Mouse (Mus musculus) midbrain, embryonic 10.5 days (tissue): ENCODE measurements around the gene Sart3. TPM values are rescaled to one million over a fixed set of nuclear protein-coding genes. Genes with fewer than 3 reads are reported as not detected.

Source experiments
- DNase-seq: peaks from one replicate; pipeline ENCODE4 v3.0.0-alpha.2; 2017; ENCODE audit warnings: low spot score
- H3K27ac ChIP-seq: fragments of 300-500 bp; sonication (generic); replicated peaks from 2 replicates; pipeline ENCODE4 v1.5.1; 2016; ENCODE audit warnings: mild to moderate bottlenecking
- H3K27me3 ChIP-seq: fragments of 300-500 bp; sonication (generic); 2 replicates; pipeline ENCODE4 v1.6.1; 2016; ENCODE audit warnings: low read depth, mild to moderate bottlenecking; ENCODE audit not compliant: poor library complexity, severe bottlenecking
- H3K36me3 ChIP-seq: fragments of 300-500 bp; sonication (generic); 2 replicates; pipeline ENCODE4 v1.6.1; 2016; ENCODE audit warnings: mild to moderate bottlenecking, moderate library complexity
- H3K4me1 ChIP-seq: fragments of 300-500 bp; sonication (generic); 2 replicates; pipeline ENCODE4 v1.6.1; 2016
- H3K4me3 ChIP-seq: fragments of 300-500 bp; sonication (generic); 2 replicates; pipeline ENCODE4 v1.5.1; 2016; ENCODE audit warnings: mild to moderate bottlenecking, moderate library complexity
- H3K9me3 ChIP-seq: fragments of 300-500 bp; sonication (generic); replicated peaks from 2 replicates; pipeline ENCODE4 v1.6.1; 2016; ENCODE audit warnings: mild to moderate bottlenecking
- WGBS: fragments of 180-500 bp; shearing (Covaris S2); methylation state at CpG from one replicate; pipeline ENCODE4 v1.1.7; 2016; 5-methylcytosine and 5-hydroxymethylcytosine counted together
- polyA plus RNA-seq: library from polyadenylated mRNA; unstranded; fragments of >200 nt; fragmentation: Nextera tagmentation; extraction: Ambion mirVana; gene quantifications from 2 replicates; pipeline ENCODE4 v1.2.1, GENCODE M21; 2016

Sart3 gene
- polyA plus RNA-seq, 1 experiment from 2014 or later: 77.1 TPM

DNA sequence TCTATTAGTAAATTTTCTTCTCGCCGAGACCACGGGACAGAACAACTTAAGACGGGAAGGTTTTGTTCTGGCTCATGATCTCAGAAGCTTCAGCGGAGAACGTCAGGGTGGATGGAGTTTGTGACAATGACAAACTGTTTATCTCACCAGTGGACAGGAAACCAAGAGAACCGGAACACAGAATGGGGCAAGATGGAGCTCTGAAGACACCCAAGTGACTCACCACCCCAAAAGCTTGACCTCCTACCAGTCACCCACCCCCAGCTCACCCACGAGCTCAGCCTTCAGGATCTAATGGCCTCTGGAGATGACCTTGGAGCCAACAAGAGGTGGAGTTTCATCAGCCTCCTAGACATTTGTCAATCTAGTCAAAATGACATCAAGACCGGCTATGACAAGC is 33.0 kb upstream of the Sart3 start:
- Histone ChIP-seq H3K27me3 (no peaks in the 10 kb centered on the region), H3K36me3 (no peaks in the 10 kb centered on the region), H3K4me3 (no peak overlapping the region), H3K9me3 (peaks cover 5% of the 10 kb centered on the region; the same call in 1 of the 2 replicates), H3K27ac (no peak overlapping the region), H3K4me1 (peaks cover 23% of the 10 kb centered on the region)
- no peak for DNase-seq
- WGBS: 90% methylated on average over 9 of the region's 9 CpGs

DNA sequence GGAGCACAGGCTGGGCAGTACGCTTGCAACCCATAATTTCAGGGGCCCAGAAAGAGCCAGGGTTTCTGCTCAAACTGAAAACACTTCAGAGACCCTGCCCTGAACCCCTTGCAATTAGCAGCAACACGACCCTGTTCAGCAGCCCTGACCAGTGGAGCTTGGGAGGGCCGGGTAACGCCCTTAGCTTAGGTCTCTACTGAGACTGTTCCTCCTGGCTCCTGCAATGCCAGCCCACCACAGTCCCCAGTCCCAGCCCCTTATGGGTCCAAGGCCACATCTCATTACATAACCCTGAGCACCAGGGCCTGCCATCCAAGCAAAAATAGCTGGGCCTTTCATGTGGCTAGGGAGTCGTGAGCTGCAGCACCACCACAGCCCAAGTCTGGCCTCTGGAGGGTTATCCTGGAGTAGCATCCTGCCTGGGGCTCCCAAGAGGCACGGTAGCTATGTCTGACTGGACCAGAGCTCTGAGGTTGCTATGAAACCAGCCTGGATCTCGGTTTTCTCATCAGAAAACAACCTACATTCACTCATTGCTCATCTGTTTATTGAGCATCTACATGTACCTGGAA is 32.2 kb upstream of the Sart3 start:
- no peak for DNase-seq
- Histone ChIP-seq H3K36me3 (no peaks in the 10 kb centered on the region), H3K27me3 (peaks cover 7% of the 10 kb centered on the region), H3K4me3 (no peak overlapping the region), H3K27ac (no peak overlapping the region), H3K4me1 (peaks cover 31% of the 10 kb centered on the region), H3K9me3 (no peaks in the 10 kb centered on the region; the same call in 1 of the 2 replicates)
- WGBS: 69% methylated on average over 7 of the region's 7 CpGs

DNA sequence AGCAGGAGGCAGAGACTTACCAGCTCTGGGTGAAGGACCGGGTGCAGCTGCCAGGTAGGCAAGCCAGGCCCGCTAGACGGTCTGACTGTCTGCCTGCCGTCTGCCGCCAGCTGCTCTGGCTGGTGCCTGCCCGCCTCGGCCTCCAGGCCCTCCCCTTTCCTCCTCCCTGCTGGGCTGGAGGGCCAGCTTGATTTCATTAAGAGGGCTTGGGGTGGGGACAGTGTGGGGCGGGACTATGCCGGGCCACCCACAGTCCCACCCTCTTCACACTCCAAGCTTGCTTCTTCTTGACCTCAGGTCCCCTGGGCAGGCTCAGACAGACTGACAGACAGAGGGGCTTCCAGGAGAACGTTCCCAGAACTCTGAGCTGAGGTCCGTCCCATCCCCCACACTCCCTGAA is 28.0 kb upstream of the Sart3 start, which contains the start of gene Tmem119:
TSS of gene Tmem119 (minus strand) at position 237 of the 400 bp plus-strand sequence.
- DNase-seq: peak; percentile 72
- 1% methylated on average over 11 of the region's 11 CpGs for WGBS
- Histone ChIP-seq H3K4me1 (peaks cover 41% of the 10 kb centered on the region), H3K27me3 (peaks cover 46% of the 10 kb centered on the region), H3K9me3 (no peaks in the 10 kb centered on the region), H3K4me3 (peak within 1 kb of the TSS; percentile 34), H3K27ac (peak within 1 kb of the TSS; percentile 55; the same call in 1 of the 2 replicates), H3K36me3 (no peaks in the 10 kb centered on the region)

DNA sequence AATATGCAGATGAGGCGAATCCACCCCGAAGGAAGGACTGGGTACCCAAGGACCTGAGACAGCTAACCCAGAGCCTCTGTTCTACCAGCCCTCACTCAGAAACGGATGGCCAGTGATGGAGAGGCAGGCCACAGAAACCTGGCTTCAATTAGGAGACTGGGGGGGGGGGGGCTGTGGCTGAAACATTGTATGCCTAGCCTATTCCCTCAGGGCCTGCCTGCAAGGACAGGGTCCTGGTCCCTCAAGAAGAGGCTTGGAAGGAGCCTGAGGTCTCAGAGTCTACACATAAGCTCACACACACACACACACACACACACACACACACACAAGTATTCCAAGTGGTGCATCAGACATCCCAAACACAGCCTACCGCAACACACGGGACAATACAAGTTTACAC is 27.4 kb upstream of the Sart3 start:
- 45% methylated on average over 5 of the region's 5 CpGs for WGBS
- H3K27me3 ChIP-seq: peaks cover 52% of the 10 kb centered on the region
- H3K27ac ChIP-seq: peak overlapping the region; percentile 55; the same call in 1 of the 2 replicates
- H3K4me1 ChIP-seq: peaks cover 41% of the 10 kb centered on the region
- H3K9me3 ChIP-seq: no peaks in the 10 kb centered on the region
- H3K4me3 ChIP-seq: peak overlapping the region; percentile 34
- no peaks in the 10 kb centered on the region for H3K36me3 ChIP-seq
- DNase-seq: no peak

DNA sequence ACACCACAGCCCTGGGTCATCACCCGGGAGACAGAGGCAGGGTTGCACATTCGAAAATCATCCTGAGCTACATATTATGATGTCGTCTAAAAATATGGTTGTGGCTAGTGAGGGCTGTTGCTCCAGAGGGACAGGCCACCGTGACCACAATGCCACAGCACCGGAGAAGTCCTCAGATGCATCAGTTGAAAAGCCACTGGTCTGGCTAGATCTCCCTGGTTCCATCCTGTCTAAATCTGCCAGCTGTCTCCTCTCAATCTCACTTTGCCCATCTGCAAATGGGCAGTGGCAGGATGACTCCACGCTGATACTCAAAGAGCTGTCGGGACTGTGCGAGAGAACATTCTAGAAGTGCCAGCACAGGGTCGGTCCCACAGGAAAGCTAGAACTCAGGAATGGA is 26.2 kb upstream of the Sart3 start:
- Histone ChIP-seq H3K4me1 (peaks cover 41% of the 10 kb centered on the region), H3K27me3 (peaks cover 53% of the 10 kb centered on the region)
- WGBS: 85% methylated on average over 9 of the region's 9 CpGs

DNA sequence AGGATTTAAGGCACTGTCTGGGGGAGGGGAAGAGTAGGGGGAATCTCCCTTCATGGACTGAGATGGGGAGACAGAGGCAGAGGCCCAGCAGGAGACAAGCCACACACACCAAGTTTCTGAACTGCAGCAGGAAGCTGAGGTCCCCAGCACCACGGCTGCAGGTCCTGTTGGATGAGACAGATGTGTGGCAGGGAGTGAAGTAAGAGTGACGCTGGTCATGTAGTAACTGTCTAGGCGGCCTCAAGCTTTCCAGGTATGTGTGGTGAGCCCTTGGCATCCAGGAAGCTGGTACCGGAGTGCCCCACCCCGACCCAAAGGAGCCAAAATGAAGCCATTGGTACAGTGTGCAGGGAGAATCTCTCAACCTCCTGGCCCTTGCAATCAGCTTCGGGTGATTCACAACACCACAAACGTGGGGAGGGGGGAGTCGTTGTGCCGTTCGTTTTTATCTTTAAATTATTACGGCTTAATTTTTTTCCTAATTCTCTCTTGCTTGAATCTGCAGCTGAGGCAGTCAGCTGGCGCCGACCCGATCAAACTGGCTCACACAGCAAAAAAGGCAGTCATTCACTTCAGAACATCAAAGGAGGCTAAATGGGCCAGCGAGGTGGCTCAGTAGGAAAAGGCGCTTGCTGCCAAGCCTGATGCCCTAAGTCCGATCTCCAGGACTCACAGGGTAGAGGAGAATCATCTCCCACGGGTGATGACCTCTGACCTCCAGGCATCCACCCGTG is 25.0 kb upstream of the Sart3 start:
- peaks cover 41% of the 10 kb centered on the region for H3K4me1 ChIP-seq
- H3K4me3 ChIP-seq: peak overlapping the region; percentile 25; the same call in 1 of the 2 replicates
- peaks cover 53% of the 10 kb centered on the region for H3K27me3 ChIP-seq
- H3K9me3 ChIP-seq: no peaks in the 10 kb centered on the region
- 15% methylated on average over 19 of the region's 19 CpGs for whole genome bisulfite sequencing
- no peak for DNase-seq
- no peaks in the 10 kb centered on the region for H3K36me3 ChIP-seq
- peak overlapping the region; percentile 50 for H3K27ac ChIP-seq

More for the DNA sequence above, 26.2 kb upstream of the Sart3 start:
- no peak overlapping the region for H3K27ac ChIP-seq
- DNase-seq: no peak
- H3K9me3 ChIP-seq: no peaks in the 10 kb centered on the region
- H3K4me3 ChIP-seq: no peak overlapping the region
- H3K36me3 ChIP-seq: no peaks in the 10 kb centered on the region

DNA sequence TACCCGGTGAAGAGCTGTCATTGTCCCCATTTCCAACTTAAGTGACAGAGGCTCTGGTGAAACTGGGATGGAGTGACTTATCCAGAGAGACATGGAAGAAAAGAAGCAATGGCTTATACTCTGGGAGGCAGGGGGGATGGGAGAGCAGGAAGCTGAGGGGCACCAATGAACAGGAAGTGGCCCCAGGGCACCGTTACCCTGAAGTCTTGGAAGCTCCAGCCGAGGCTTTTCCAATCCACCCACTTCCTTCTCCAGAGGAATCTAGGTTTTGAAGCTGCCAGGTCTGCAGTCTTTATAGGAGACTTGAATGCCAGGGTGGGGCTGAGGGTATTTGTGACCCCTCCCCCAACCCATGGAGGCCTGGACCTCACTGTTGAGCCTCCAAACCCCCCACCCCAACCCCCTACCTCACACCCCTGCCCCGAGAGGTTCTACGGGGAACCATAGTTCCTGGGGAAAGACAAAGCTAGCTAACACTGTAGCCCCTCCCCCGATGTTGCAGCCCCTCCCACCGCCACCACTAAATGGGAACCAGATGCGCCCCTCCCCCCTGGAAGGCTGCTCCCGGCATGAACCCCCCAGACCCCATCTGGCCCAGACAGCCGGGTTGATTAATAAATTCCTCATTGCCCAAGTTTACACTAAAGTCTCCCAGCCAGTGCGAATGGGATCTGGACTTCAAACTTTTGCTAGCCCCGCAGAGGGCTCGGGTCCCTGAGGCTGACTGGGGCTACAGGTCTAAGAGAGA is 24.3 kb upstream of the Sart3 start:
- H3K27me3 ChIP-seq: peaks cover 53% of the 10 kb centered on the region
- no peaks in the 10 kb centered on the region for H3K36me3 ChIP-seq
- no peaks in the 10 kb centered on the region for H3K9me3 ChIP-seq
- peak overlapping the region; percentile 50 for H3K27ac ChIP-seq
- DNase-seq: peak; percentile 57
- H3K4me1 ChIP-seq: peaks cover 41% of the 10 kb centered on the region
- WGBS: 11% methylated on average over 13 of the region's 13 CpGs
- peak overlapping the region; percentile 25 for H3K4me3 ChIP-seq

DNA sequence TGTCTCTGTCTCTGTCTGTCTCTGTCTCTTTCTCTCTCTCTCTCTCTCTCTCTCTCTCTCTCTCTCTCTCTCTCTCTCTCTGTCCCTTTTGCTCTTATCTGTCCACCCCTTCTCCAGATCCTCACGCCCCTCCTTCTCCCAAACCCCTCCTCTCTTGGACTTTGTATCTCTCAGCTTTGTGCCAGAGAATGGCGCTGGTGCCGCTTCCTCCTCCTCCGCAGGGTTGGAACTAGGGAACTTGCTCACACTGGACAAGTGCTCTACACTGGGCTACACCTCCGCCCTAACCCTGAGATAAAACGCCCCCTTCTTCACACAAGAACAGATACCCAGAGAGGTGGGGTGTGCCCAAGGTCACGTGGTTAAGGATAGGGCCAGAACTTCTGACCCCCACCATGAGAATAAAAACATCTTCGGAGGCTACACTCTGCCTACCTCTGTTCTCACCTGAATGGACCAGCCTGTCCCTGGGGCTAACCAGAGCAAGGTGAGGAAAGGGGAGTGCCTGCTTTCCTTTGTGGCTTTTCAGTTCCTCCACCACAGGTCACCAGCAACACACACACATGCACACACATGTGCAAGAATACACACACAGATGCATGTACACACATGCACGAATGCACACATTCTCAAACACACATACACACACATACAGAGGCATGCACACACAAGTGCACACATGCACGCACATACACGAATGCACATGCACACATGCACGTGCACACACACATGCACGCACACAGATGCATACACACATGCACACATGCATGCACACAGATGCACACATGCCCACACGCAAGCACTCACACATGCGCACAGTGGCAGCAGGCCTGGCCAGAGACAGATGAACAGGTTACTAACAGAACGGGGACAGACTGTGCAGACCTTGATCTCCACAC is 19.1 kb upstream of the Sart3 start:
- DNase-seq: no peak
- no peak overlapping the region for H3K4me3 ChIP-seq
- no peaks in the 10 kb centered on the region for H3K36me3 ChIP-seq
- WGBS: 88% methylated on average over 16 of the region's 16 CpGs
- peaks cover 26% of the 10 kb centered on the region for H3K4me1 ChIP-seq
- H3K27ac ChIP-seq: no peak overlapping the region
- H3K9me3 ChIP-seq: no peaks in the 10 kb centered on the region
- H3K27me3 ChIP-seq: peaks cover 15% of the 10 kb centered on the region; the same call in 1 of the 2 replicates

DNA sequence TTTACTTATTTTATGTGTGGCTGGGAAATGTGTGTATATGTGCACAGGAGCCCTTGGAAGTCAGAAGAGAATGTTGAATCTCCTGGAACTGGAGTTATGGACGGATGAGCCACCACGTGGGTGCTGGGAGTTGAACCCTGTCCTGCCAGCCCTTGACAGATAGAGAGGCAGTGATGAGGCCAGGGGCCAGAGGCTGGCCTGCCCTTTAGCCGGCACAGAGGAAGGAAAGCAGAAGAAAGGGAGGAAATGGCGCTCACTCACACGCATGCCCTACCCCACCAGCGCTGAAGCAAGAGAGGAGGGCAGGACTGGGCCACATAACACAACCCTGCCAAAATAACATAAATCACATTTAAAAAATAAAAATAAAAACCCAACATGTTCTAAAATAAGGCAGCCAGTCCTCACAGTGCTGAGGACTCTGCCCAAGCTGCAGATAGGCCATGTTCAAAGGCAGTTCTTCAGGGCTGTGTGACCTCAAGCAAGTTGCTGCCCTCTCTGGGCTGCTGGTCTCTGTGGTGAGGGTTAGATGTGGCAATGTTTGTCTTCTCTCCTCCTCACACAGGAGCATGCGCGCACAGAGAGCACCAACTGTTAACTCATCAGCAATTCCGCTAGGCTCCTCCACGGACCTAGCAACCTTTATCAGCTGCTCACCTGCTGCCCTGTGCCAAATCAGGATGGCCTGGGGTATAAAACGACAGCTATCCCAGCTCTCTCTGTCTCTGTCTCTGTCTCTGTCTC is 18.3 kb upstream of the Sart3 start:
- 75% methylated on average over 11 of the region's 11 CpGs for WGBS
- DNase-seq: no peak
- Histone ChIP-seq H3K36me3 (no peaks in the 10 kb centered on the region), H3K9me3 (no peaks in the 10 kb centered on the region), H3K27me3 (peaks cover 8% of the 10 kb centered on the region; the same call in 1 of the 2 replicates), H3K4me1 (peaks cover 19% of the 10 kb centered on the region), H3K27ac (no peak overlapping the region), H3K4me3 (no peak overlapping the region)

DNA sequence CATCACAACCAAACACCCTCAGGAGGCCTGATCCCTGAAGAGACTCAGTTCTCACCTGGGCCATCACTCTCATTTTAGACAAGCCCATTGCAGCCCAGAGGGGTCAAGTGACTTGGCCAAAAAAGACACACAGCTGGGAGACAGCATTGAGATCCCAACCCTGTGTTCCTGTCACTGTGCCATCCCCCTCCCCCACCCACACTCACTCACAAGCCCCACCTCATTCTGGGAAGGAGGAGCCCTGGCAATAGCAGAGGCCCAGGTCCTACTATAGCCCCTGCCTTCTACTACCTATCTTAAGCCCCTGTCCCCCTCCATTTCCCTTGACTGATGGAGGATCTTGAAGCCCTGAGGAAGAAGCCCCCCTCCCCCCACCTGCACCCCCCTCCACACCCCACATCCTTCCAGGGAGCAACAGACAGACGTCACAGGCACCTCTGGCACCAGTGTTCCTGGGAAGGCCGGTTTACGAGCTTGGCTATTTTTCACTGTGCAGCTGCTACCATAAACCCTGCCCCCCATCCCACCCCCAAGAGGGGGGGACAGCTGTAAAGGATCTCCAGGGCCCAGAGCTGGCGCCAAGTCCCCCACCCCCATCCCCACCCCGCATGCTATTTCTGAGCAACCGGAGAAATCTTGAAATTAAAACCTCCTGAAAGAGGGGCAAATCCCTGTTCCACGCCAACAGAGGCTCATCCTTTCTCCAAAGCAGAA is 16.9 kb upstream of the Sart3 start:
- peak overlapping the region; percentile 49 for H3K27ac ChIP-seq
- H3K4me1 ChIP-seq: peaks cover 19% of the 10 kb centered on the region
- no peak for DNase-seq
- H3K9me3 ChIP-seq: no peaks in the 10 kb centered on the region
- H3K27me3 ChIP-seq: peaks cover 4% of the 10 kb centered on the region; the same call in 1 of the 2 replicates
- H3K36me3 ChIP-seq: no peaks in the 10 kb centered on the region
- 60% methylated on average over 7 of the region's 7 CpGs for WGBS
- no peak overlapping the region for H3K4me3 ChIP-seq

DNA sequence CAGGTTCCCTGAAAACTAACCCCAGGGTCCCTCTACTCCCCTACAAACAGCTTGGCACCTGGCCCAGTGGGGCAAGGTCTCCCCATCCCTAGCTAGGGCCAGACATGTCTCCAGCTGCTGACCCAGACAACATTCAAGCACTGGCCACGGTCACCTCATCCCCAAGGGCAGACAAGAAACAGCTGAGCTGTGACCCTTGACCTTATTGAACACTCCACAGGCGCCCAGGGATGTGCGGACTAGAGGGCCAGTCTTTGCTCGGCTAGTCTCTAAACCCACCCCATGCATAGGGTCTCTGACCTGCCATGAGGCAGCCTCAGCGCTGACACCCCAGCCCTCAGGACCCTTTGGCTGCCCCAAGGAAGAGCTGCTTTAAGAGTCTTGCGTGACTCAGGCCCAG is 16.3 kb upstream of the Sart3 start:
- Histone ChIP-seq H3K4me3 (no peak overlapping the region), H3K36me3 (no peaks in the 10 kb centered on the region), H3K27ac (peak overlapping the region; percentile 49; the same call in 1 of the 2 replicates), H3K9me3 (no peaks in the 10 kb centered on the region), H3K4me1 (peaks cover 22% of the 10 kb centered on the region), H3K27me3 (peaks cover 9% of the 10 kb centered on the region; the same call in 1 of the 2 replicates)
- WGBS: 40% methylated on average over 6 of the region's 6 CpGs
- DNase-seq: no peak
